22 mouse cellular contexts compared by ENCODE assay signal in genomic region chr10:40648776-40649175, GRCm38 (mm10). TPM values are rescaled to one million over a fixed set of nuclear protein-coding genes. Genes with fewer than 3 reads are reported as not detected.
"Had no signal": no experiment of that assay in that cellular context is flagged by ENCODE, and none has a peak within 500 bp of the region (broad histone marks: within the 10 kb centered on the region; RNA-seq: fewer than 3 reads in every experiment).

No protein-coding gene starts in this region.

- H3K36me3 ChIP-seq: limb, embryonic 12.5 days; limb, embryonic 15.5 days; midbrain, embryonic 12.5 days; midbrain, embryonic 15.5 days; neural tube, embryonic 13.5 days had no signal

- H3K9me3 ChIP-seq: limb, embryonic 15.5 days; midbrain, embryonic 15.5 days had no signal

- H3K4me2 ChIP-seq: limb, embryonic 12.5 days; limb, embryonic 15.5 days; liver, embryonic 11.5 days; lung, embryonic 14.5 days; midbrain, embryonic 12.5 days; midbrain, embryonic 15.5 days; neural tube, embryonic 13.5 days had no signal

- DNase-seq: kidney, adult 2 months; kidney, postnatal 25 days; left cerebral cortex, postnatal 4 days; liver, postnatal 0 days; lung, embryonic 14.5 days; right cerebral cortex, adult 18-20 months; right cerebral cortex, postnatal 14 days; right cerebral cortex, postnatal 4 days; thymus, adult 2 months; thymus, postnatal 14 days; thymus, postnatal 4 days had no signal

- H3K4me3 ChIP-seq: limb, embryonic 12.5 days; limb, embryonic 15.5 days; midbrain, embryonic 12.5 days; midbrain, embryonic 15.5 days; neural tube, embryonic 13.5 days had no signal

- ATAC-seq: liver, postnatal 0 days; lung, postnatal 0 days; midbrain, embryonic 15.5 days had no signal

- H3K4me1 ChIP-seq: limb, embryonic 15.5 days had no signal

- H3K9ac ChIP-seq: limb, embryonic 12.5 days; limb, embryonic 15.5 days; liver, embryonic 14.5 days; liver, postnatal 0 days; lung, embryonic 14.5 days; midbrain, embryonic 12.5 days; midbrain, embryonic 15.5 days; neural tube, embryonic 13.5 days had no signal

- H3K27me3 ChIP-seq: midbrain, embryonic 15.5 days; neural tube, embryonic 13.5 days had no signal

- H3K27ac ChIP-seq: kidney, postnatal 0 days; limb, embryonic 12.5 days; limb, embryonic 15.5 days; liver, embryonic 14.5 days; macrophage; midbrain, embryonic 12.5 days; midbrain, embryonic 15.5 days; neural tube, embryonic 13.5 days; stomach, postnatal 0 days had no signal

RNA-seq across cellular contexts. Expression of gene Ddo, which starts 19.0 kb away (rescaled TPM):
- polyA plus RNA-seq: limb, embryonic 12.5 days; macrophage had no signal

RNA-seq across cellular contexts. Expression of gene Mettl24, which starts 34.3 kb away (rescaled TPM):
- polyA plus RNA-seq: macrophage had no signal
